Mouse (Mus musculus): Measurements from ENCODE around the gene Fosl1.

- TF ChIP-seq CTCF (IDR thresholded peaks at IDR 0.05; ENCODE audit: borderline replicate concordance, extremely low read depth, insufficient read depth, insufficient read length) (no peak), POLR2A (IDR thresholded peaks at IDR 0.05; ENCODE audit: borderline replicate concordance, extremely low read depth, insufficient read depth, insufficient read length, poor library complexity, severe bottlenecking) (no peak)
Measured at GRCm38 (mm10) chr19:5455568-5455967, 8.2 kb downstream of the Fosl1 start.

Data from brain, embryonic 14.5 days (tissue).